Mouse (Mus musculus): ENCODE results near the gene Cd300e. TPM values are rescaled to one million over a fixed set of nuclear protein-coding genes. Genes with fewer than 3 reads are reported as not detected.

Cd300e gene
- polyA plus RNA-seq, 1 experiment from 2014 or later, result 0.06 TPM

DNA sequence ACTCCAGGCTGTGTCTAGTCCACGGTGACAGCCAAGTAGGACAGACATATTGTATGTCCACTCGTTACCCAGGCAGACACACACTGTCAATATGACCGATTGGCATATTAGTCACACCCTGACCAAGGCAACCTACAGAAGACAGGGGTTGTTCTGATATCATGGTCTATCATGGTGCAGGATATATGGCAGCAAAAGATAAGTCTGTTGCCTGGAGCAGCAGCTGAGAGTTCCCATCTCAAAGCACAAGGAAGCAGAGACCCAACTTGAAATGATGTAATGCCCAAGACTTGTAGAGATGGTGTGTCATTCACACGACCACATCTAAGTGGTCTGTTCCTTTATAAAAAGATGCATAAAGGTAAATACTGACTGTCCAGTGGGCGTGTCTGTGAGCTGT is 16.7 kb upstream of the Cd300e start:
- 80% methylated on average over 5 of the region's 5 CpGs for WGBS
- H3K36me3 ChIP-seq, result no peaks in the 10 kb centered on the region
- no peak overlapping the region for H3K9ac ChIP-seq
- no peaks in the 10 kb centered on the region for H3K9me3 ChIP-seq
- H3K27me3 ChIP-seq, result peaks cover 3% of the 10 kb centered on the region; the same call in 1 of the 2 replicates
- H3K4me2 ChIP-seq, result no peak overlapping the region
- H3K4me3 ChIP-seq, result no peak overlapping the region
- ATAC-seq (ENCODE audit: borderline replicate concordance, extremely low read depth, low FRiP score, low TSS enrichment), result no peak
- H3K27ac ChIP-seq, result no peak overlapping the region
- no peaks in the 10 kb centered on the region for H3K4me1 ChIP-seq

DNA sequence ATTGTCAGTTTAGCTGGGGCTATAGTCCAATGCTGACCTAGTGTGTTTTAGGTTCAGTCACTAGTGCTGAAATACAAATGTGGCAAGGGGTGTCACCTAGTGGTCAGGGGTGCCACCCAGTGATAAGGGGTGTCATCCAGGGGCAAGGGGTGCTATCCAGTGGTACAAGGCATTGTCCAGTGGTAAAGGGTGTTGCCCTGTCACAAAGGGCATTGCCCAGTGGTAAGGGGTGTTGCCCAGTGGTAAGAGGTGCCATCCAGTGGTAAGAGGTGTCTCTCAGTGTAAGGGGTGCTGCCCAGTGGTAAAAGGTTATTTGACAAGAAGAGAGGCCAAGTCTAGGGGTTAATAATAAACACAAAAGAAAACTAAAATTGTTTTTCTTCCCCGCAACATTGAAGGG is 15.5 kb upstream of the Cd300e start:
- H3K27me3 ChIP-seq, result no peaks in the 10 kb centered on the region; the same call in 1 of the 2 replicates
- H3K36me3 ChIP-seq, result no peaks in the 10 kb centered on the region
- H3K27ac ChIP-seq, result no peak overlapping the region
- no peak for ATAC-seq (ENCODE audit: borderline replicate concordance, extremely low read depth, low FRiP score, low TSS enrichment)
- no peaks in the 10 kb centered on the region for H3K4me1 ChIP-seq
- 92% methylated on average over 1 of the region's 1 CpGs for WGBS
- no peak overlapping the region for H3K9ac ChIP-seq
- no peak overlapping the region for H3K4me3 ChIP-seq
- H3K4me2 ChIP-seq, result no peak overlapping the region
- H3K9me3 ChIP-seq, result no peaks in the 10 kb centered on the region

DNA sequence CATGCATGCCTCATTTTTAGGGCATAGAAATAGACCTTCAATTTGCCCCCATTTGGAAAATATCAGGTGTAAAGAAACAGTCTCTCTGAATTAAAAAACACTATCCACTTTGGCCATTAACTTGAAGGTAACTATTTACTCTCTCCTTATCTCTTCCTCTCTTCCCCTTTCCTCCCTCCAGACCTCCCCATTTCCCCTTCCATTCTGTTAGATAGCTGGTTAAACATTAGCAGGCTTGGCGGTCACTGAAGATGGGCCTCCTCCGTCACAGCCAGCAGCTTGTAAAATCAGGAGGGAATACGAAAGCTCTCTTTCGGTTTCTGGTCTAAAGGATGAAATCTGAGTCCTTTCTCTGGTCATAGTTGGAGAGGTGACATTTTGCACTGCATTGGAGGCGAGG is 13.9 kb upstream of the Cd300e start:
- no peak overlapping the region for H3K9ac ChIP-seq
- no peak overlapping the region for H3K4me2 ChIP-seq
- no peak for ATAC-seq (ENCODE audit: borderline replicate concordance, extremely low read depth, low FRiP score, low TSS enrichment)
- H3K4me1 ChIP-seq, result peaks cover 12% of the 10 kb centered on the region
- H3K9me3 ChIP-seq, result no peaks in the 10 kb centered on the region
- 34% methylated on average over 5 of the region's 5 CpGs for WGBS
- H3K36me3 ChIP-seq, result no peaks in the 10 kb centered on the region
- H3K4me3 ChIP-seq, result no peak overlapping the region
- no peak overlapping the region for H3K27ac ChIP-seq
- H3K27me3 ChIP-seq, result no peaks in the 10 kb centered on the region

DNA sequence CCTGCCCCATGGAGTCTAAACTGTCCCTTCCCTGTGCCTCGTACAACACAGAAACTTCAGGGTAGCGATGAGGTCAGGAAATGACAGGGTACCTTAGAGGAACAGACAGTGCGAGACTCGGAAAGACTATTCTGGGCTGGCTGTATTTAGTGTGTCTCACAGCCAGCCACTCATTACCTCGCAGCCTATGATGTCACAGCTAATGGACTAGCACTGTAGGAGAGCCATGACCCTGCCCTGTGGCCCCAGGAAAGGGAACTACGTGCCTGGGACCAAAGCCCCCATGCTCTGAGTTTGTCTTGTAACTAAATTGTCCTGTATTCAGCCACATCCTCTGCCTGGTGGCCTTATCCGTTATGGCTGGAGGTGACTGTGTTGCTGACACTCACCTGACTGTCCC is 13.4 kb upstream of the Cd300e start:
- peaks cover 12% of the 10 kb centered on the region for H3K4me1 ChIP-seq
- H3K36me3 ChIP-seq, result no peaks in the 10 kb centered on the region
- no peak for ATAC-seq (ENCODE audit: borderline replicate concordance, extremely low read depth, low FRiP score, low TSS enrichment)
- H3K27ac ChIP-seq, result no peak overlapping the region
- no peak overlapping the region for H3K4me2 ChIP-seq
- WGBS, result 41% methylated on average over 7 of the region's 7 CpGs
- H3K9ac ChIP-seq, result no peak overlapping the region
- H3K4me3 ChIP-seq, result no peak overlapping the region
- no peaks in the 10 kb centered on the region for H3K9me3 ChIP-seq
- no peaks in the 10 kb centered on the region for H3K27me3 ChIP-seq

DNA sequence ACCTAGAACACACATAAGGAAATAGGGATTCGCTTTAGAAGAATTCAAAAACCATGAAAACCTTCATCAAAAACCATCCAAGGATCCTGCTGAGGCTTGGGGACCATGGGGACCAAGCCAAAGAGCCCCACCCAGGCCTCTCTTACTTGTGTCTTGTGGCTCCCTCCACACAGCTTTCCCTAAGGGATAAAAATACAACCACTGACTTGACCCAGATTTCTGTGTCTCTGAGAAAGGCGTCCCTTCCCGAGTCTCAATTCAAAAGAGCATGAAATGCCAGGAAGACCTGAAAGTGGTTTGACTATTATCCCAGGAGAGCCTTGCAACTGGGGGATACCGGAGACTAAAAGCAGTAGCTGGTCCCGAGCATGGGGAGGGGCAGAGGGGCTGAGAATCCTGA is 11.0 kb upstream of the Cd300e start:
- no peaks in the 10 kb centered on the region for H3K27me3 ChIP-seq
- H3K4me2 ChIP-seq, result no peak overlapping the region
- ATAC-seq (ENCODE audit: borderline replicate concordance, extremely low read depth, low FRiP score, low TSS enrichment), result no peak
- peaks cover 12% of the 10 kb centered on the region for H3K4me1 ChIP-seq
- H3K27ac ChIP-seq, result no peak overlapping the region
- no peaks in the 10 kb centered on the region for H3K36me3 ChIP-seq
- H3K9me3 ChIP-seq, result no peaks in the 10 kb centered on the region
- H3K4me3 ChIP-seq, result no peak overlapping the region
- H3K9ac ChIP-seq, result no peak overlapping the region
- 71% methylated on average over 5 of the region's 5 CpGs for WGBS

DNA sequence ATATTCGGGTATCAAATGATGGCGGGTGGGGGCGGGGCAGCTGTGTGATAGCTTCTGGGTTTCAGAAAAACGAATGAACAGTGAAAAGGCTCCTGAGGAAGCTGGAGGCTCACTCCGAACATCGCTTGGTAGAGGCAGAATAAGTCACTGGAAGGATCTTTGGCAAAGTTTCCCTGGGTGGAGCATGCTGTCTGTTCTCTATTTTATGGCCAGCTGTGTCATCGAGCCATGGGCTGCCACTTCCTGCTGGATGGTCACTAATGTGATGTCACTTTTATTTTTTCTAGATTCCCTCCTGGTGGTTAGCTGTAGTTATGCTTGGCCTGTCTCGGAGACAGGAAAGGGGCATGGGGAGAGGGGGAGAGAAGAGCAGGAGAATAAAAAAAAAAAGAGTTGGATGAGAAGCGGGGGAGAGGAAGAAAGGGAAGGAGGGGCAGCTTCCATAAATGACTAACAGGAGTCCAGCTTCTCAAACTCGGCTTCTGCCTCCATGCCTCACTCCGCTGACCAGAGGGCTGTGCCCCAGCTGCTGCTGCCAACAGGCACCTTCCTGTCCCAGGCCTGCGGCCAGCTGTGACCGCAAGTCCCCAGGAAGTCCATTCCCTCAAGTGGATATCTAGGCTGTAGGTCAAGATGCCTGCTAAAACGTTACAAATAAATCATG is 9.8 kb upstream of the Cd300e start:
- Histone ChIP-seq H3K36me3 (no peaks in the 10 kb centered on the region), H3K27ac (peak overlapping the region; percentile 34; the same call in 1 of the 2 replicates), H3K9me3 (no peaks in the 10 kb centered on the region), H3K4me3 (0 out of 2 replicates have a peak overlapping the region, but pooled peaks have one; percentile 9), H3K27me3 (no peaks in the 10 kb centered on the region), H3K4me1 (peaks cover 12% of the 10 kb centered on the region), H3K9ac (no peak overlapping the region), H3K4me2 (peak overlapping the region; percentile 41)
- ATAC-seq (ENCODE audit: borderline replicate concordance, extremely low read depth, low FRiP score, low TSS enrichment), result peak; percentile 87
- WGBS, result 6% methylated on average over 14 of the region's 14 CpGs

DNA sequence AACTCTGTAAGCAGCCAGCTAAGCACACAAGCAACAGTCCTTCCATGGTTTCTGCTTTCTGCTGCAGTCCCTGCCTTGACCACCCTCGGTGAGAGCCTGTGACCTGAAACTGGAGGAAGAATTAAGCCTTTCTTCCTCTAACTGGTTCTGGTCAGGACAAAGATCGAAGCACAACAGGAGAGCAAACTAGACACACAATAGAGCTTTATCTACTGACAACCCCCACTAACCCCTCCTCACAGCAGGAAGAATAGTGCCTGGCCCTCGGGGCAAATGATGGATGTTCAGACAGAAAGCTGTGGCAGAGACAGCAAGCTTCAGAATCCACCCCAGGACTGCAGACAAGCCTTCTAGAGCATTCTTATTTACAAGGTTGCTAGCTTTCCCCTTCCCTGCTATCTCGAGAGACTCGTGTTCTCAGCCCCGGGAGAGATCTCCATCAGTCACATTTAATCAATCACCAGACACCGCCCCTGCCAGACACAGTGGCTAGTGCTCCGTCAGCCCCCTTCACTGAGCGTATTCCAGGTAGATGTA is 9.1 kb upstream of the Cd300e start:
- H3K9me3 ChIP-seq, result no peaks in the 10 kb centered on the region
- no peak overlapping the region for H3K9ac ChIP-seq
- H3K4me2 ChIP-seq, result peak overlapping the region; percentile 41
- H3K36me3 ChIP-seq, result no peaks in the 10 kb centered on the region
- no peaks in the 10 kb centered on the region for H3K27me3 ChIP-seq
- 0 out of 2 replicates have a peak overlapping the region, but pooled peaks have one; percentile 9 for H3K4me3 ChIP-seq
- H3K4me1 ChIP-seq, result peaks cover 12% of the 10 kb centered on the region
- WGBS, result 2% methylated on average over 9 of the region's 9 CpGs
- ATAC-seq (ENCODE audit: borderline replicate concordance, extremely low read depth, low FRiP score, low TSS enrichment), result no peak
- no peak overlapping the region for H3K27ac ChIP-seq

DNA sequence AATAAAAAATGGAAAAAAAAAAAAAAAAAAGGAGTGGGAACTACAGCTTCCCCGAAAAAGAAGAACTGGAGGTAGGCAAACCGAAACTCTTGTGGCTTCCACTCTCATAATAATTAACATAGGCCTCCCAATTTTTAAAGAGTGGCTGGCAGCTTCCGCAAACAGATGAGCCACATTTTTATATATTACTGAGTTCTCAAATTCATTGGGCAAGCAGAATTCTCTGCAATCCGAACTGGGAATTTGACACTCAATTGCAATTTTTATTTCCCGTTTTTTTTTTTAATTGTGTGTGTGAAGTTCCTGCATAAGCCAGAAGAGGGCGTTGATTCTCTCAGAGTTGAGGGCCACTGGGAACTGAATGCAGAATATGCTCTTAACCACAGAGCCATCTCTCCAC is 4.8 kb upstream of the Cd300e start:
- 56% methylated on average over 6 of the region's 6 CpGs for WGBS
- H3K36me3 ChIP-seq, result no peaks in the 10 kb centered on the region
- H3K9me3 ChIP-seq, result no peaks in the 10 kb centered on the region
- H3K27me3 ChIP-seq, result no peaks in the 10 kb centered on the region
- peaks cover 8% of the 10 kb centered on the region; the same call in 1 of the 2 replicates for H3K4me1 ChIP-seq
- H3K4me2 ChIP-seq, result no peak overlapping the region
- no peak overlapping the region for H3K9ac ChIP-seq
- ATAC-seq (ENCODE audit: borderline replicate concordance, extremely low read depth, low FRiP score, low TSS enrichment), result no peak
- no peak overlapping the region for H3K4me3 ChIP-seq
- no peak overlapping the region for H3K27ac ChIP-seq

DNA sequence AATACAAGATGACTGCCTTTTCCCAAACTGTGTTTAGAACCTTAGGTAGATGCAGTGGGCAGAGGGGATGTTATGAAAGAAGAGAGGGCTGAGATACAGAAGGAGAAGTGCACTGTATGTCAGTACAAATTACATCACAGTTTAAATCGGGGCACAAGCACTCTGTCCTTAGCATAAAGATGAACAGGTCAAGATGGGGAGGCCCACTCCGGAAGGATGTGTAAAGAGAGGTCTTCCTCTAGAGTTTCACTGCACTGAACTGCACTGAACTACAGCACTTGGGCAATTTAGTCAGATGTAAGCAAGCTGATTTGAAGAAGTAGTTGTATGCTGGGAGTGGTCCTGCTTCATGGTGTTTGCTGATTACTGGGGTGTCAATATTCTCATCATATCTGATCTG is 2.2 kb downstream of the Cd300e start:
- H3K4me2 ChIP-seq, result no peak overlapping the region
- H3K27ac ChIP-seq, result no peak overlapping the region
- no peaks in the 10 kb centered on the region for H3K27me3 ChIP-seq
- no peak overlapping the region for H3K4me3 ChIP-seq
- H3K9ac ChIP-seq, result no peak overlapping the region
- H3K4me1 ChIP-seq, result no peaks in the 10 kb centered on the region
- ATAC-seq (ENCODE audit: borderline replicate concordance, extremely low read depth, low FRiP score, low TSS enrichment), result no peak
- H3K36me3 ChIP-seq, result no peaks in the 10 kb centered on the region
- 65% methylated on average over 2 of the region's 2 CpGs for WGBS
- no peaks in the 10 kb centered on the region for H3K9me3 ChIP-seq

DNA sequence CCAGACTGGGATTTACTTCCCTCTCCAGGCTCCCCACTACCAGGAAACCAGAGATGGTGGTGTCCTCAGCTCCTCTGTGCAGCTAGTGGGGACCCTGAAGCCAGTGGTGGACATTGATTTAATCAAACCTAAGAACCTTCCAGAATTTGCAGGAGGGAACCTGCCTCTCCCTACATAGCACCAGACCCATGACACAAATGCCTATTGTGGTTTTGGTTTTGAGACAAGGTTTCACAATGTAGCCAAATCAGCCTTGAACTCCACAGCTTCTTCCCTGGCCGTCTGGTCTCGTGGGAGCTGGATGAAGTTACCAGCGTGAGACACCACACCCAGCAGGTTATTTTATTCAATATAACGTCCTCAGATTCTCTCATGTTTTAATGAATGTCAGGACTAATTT is 3.3 kb downstream of the Cd300e start:
- no peak overlapping the region for H3K27ac ChIP-seq
- no peaks in the 10 kb centered on the region for H3K4me1 ChIP-seq
- no peak overlapping the region for H3K4me3 ChIP-seq
- no peak overlapping the region for H3K4me2 ChIP-seq
- no peaks in the 10 kb centered on the region for H3K9me3 ChIP-seq
- no peaks in the 10 kb centered on the region for H3K27me3 ChIP-seq
- ATAC-seq (ENCODE audit: borderline replicate concordance, extremely low read depth, low FRiP score, low TSS enrichment), result no peak
- 68% methylated on average over 4 of the region's 4 CpGs for WGBS
- no peak overlapping the region for H3K9ac ChIP-seq
- no peaks in the 10 kb centered on the region for H3K36me3 ChIP-seq

DNA sequence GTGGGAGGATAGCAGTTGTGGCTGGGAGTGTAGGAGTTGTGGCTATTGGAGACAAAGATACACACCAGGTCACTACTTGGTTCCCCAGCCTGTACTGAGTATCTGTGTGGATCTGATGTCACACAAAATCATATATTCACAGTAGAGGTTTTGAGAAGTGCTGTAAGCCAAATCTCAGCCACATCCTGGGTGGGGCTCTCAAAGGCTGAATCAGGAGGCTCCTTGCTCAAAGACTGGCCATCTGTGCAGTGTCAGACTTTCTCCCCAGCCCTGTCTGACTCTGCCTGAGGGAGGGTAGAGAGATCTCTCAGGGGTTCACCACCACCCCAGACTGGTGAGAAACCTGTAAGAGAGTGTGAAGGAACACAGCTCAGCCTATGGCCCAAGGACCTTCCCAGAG is 7.4 kb downstream of the Cd300e start:
- Histone ChIP-seq H3K27ac (no peak overlapping the region), H3K9me3 (no peaks in the 10 kb centered on the region), H3K4me2 (no peak overlapping the region), H3K4me1 (no peaks in the 10 kb centered on the region), H3K9ac (no peak overlapping the region), H3K36me3 (no peaks in the 10 kb centered on the region), H3K27me3 (no peaks in the 10 kb centered on the region), H3K4me3 (no peak overlapping the region)
- ATAC-seq (ENCODE audit: borderline replicate concordance, extremely low read depth, low FRiP score, low TSS enrichment), result no peak

DNA sequence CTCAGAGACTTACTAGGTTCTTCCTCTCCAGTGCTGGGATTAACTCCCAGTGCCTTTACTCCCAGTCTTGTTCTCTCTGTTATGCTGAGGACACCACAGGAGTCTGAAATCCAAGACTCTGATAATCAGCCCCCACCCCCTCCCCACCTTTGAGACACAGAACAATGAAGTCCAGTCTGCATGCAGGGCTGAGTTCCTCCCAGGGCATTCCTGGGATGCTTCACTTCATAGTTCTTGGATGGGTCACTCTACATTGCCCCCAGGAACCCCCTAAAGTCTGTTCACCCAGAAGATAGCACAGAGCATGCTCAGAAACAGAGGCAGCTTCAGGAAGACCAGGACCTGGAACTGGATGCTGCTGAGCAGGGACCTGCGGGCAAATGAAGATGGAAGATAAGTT is 9.0 kb downstream of the Cd300e start:
- 83% methylated on average over 1 of the region's 1 CpGs for WGBS
- no peak overlapping the region for H3K4me3 ChIP-seq
- H3K27me3 ChIP-seq, result no peaks in the 10 kb centered on the region
- H3K4me1 ChIP-seq, result no peaks in the 10 kb centered on the region
- ATAC-seq (ENCODE audit: borderline replicate concordance, extremely low read depth, low FRiP score, low TSS enrichment), result no peak
- H3K4me2 ChIP-seq, result no peak overlapping the region
- no peak overlapping the region for H3K27ac ChIP-seq
- no peaks in the 10 kb centered on the region for H3K9me3 ChIP-seq
- H3K9ac ChIP-seq, result no peak overlapping the region
- H3K36me3 ChIP-seq, result no peaks in the 10 kb centered on the region

DNA sequence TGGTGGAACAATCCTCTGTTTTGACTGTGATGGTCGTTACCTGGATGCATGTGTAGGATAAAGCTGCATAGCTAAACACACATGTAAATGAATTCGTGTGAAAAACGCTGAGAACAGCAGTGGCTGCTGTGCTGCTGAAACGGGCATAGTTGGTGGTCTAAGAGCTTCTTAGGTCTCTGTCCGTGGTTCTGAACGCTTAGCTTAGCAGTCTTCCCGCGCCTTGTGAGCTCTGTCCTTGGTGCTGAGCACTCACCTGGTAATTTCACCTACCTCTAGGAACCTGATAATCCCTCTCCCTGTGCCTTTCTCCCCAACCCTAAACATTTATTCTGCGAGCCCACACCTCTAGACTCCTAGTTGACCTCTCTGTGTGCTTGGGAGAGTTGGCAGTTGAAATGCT is 9.8 kb downstream of the Cd300e start:
- ATAC-seq (ENCODE audit: borderline replicate concordance, extremely low read depth, low FRiP score, low TSS enrichment), result no peak
- no peaks in the 10 kb centered on the region for H3K36me3 ChIP-seq
- no peak overlapping the region for H3K9ac ChIP-seq
- H3K4me1 ChIP-seq, result no peaks in the 10 kb centered on the region
- H3K4me2 ChIP-seq, result no peak overlapping the region
- H3K4me3 ChIP-seq, result no peak overlapping the region
- WGBS, result 2% methylated on average over 9 of the region's 9 CpGs
- H3K27me3 ChIP-seq, result no peaks in the 10 kb centered on the region
- no peak overlapping the region for H3K27ac ChIP-seq
- no peaks in the 10 kb centered on the region for H3K9me3 ChIP-seq

Data from lung, embryonic 15.5 days (tissue).